Mouse (Mus musculus): ENCODE results near the gene Klf5. TPM values are rescaled to one million over a fixed set of nuclear protein-coding genes. Genes with fewer than 3 reads are reported as not detected.
A peak's percentile ranks its signal among the peaks of the same experiment; 100 is the strongest.

Klf5 gene
- total and polyA plus RNA-seq, 3 experiments, result 0.22 TPM; not detected in 2

DNA sequence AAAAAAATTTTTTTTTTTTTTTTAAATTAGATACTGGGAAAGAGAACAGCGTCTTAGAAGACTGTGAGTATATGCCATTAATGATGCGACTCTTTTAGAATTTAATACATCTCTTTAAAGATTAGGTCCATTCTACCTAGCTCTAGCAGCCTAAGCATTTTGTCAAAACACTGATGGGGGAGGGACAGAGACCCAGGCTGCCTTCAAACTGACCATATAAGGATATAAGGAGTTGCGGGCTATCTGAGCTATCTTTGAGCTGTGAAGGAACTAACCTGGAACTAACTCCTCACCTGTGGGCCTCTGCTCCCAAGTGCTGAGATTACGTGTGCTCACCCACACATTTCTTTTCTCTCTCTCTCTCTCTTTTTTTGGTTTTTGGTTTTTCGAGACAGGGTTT, 6.3 kb upstream of the Klf5 start:
- no peaks in the 10 kb centered on the region for H3K4me1 ChIP-seq (ENCODE audit: insufficient read depth, low read depth, low read length)
- ATAC-seq (ENCODE audit: extremely low read depth, insufficient number of reproducible peaks, low FRiP score, poor library complexity, severe bottlenecking) (no peak), DNase-seq (ENCODE audit: low spot score) (no peak)
- TF ChIP-seq POLR2AphosphoS5 (IDR thresholded peaks at IDR 0.05; ENCODE audit: insufficient replicate concordance, low read depth, low read length), result no peak
- no peak for TF ChIP-seq CTCF (IDR thresholded peaks at IDR 0.05; ENCODE audit: low read depth, low read length)
- no peak for TF ChIP-seq TAL1 (conservative IDR thresholded peaks at IDR 0.05; ENCODE audit: low read depth, low read length)
- TF ChIP-seq GATA2 (IDR thresholded peaks at IDR 0.05; ENCODE audit: borderline replicate concordance, low read depth, low read length), result no peak
- no peak for TF ChIP-seq GATA1 (IDR thresholded peaks at IDR 0.05; ENCODE audit: borderline replicate concordance, low read length)
- H3K36me3 ChIP-seq (replicated peaks), result no peaks in the 10 kb centered on the region
- H3K4me3 ChIP-seq (ENCODE audit: low read depth, low read length), result no peak overlapping the region
- no peaks in the 10 kb centered on the region for H3K27me3 ChIP-seq (ENCODE audit: insufficient read depth, low read length)
- H3K9me3 ChIP-seq (replicated peaks), result peaks cover 26% of the 10 kb centered on the region

DNA sequence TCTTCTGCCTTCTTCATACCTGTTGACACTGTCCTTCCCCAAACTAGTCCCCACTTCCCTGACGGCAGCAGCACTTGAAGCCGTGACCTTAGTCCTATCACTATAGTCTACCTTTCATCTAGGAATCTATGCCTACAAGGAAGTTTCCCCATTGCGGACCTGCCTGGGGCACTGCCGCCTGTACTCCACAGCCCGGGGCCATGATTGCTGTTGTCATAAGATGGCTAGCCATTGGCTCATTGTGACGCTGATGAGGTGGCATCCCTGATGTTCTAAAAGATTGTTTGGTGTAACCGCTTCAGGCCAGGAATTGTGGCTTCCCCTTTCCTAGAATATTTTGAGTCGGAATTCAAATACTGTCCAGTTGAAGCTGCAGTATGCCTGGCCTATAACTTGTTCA, 4.1 kb upstream of the Klf5 start:
- Histone ChIP-seq H3K27me3 (ENCODE audit: insufficient read depth, low read length) (no peaks in the 10 kb centered on the region), H3K9me3 (replicated peaks) (peaks cover 40% of the 10 kb centered on the region), H3K4me1 (ENCODE audit: insufficient read depth, low read depth, low read length) (no peaks in the 10 kb centered on the region), H3K4me3 (ENCODE audit: low read depth, low read length) (no peak overlapping the region), H3K36me3 (replicated peaks) (no peaks in the 10 kb centered on the region)
- TF ChIP-seq TAL1 (conservative IDR thresholded peaks at IDR 0.05; ENCODE audit: low read depth, low read length) (no peak), GATA2 (IDR thresholded peaks at IDR 0.05; ENCODE audit: borderline replicate concordance, low read depth, low read length) (no peak), GATA1 (IDR thresholded peaks at IDR 0.05; ENCODE audit: borderline replicate concordance, low read length) (no peak), POLR2AphosphoS5 (IDR thresholded peaks at IDR 0.05; ENCODE audit: insufficient replicate concordance, low read depth, low read length) (no peak), CTCF (IDR thresholded peaks at IDR 0.05; ENCODE audit: low read depth, low read length) (no peak)
- DNase-seq (ENCODE audit: low spot score) (no peak), ATAC-seq (ENCODE audit: extremely low read depth, insufficient number of reproducible peaks, low FRiP score, poor library complexity, severe bottlenecking) (no peak)

DNA sequence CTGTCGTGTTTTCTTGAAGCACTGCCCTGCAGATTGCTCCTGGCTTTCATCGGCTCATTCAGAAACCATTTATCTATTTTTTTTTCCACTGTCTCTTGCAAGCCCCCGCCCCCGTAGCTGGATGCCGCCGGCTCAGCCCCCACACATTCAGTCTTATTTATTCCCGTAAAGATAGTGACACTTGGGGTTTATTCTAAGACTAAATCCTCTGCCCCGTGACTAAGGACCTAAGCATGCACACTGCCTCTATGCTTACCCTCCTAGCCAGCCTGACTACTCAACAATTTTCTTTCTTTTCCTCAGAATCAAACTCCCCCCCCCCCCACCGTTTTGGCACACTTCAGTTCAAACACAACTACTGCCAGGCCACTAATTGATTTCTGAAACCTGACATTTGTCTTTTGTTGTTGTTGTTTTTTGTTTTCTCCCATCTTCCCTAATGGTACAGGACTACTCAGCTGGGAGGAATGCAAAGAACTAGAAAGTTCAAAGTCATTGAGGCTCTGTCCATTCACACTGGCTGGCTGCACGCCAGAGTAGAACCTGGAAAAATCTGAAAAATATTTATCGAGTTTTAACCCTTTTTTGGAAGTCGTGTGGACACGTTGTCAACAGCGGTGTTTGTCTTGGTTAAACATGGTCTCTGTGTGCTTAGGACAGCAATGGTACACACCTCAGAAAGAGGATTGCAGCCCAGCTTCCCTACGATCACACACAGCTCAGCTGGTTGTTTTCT, 2.7 kb upstream of the Klf5 start:
- Histone ChIP-seq H3K9me3 (replicated peaks) (peaks cover 43% of the 10 kb centered on the region), H3K36me3 (replicated peaks) (no peaks in the 10 kb centered on the region), H3K27me3 (ENCODE audit: insufficient read depth, low read length) (no peaks in the 10 kb centered on the region), H3K4me3 (ENCODE audit: low read depth, low read length) (no peak overlapping the region), H3K4me1 (ENCODE audit: insufficient read depth, low read depth, low read length) (no peaks in the 10 kb centered on the region)
- TF ChIP-seq GATA2 (IDR thresholded peaks at IDR 0.05; ENCODE audit: borderline replicate concordance, low read depth, low read length) (no peak), POLR2AphosphoS5 (IDR thresholded peaks at IDR 0.05; ENCODE audit: insufficient replicate concordance, low read depth, low read length) (no peak)
- ATAC-seq (ENCODE audit: extremely low read depth, insufficient number of reproducible peaks, low FRiP score, poor library complexity, severe bottlenecking), result no peak
- no peak for DNase-seq (ENCODE audit: low spot score)

DNA sequence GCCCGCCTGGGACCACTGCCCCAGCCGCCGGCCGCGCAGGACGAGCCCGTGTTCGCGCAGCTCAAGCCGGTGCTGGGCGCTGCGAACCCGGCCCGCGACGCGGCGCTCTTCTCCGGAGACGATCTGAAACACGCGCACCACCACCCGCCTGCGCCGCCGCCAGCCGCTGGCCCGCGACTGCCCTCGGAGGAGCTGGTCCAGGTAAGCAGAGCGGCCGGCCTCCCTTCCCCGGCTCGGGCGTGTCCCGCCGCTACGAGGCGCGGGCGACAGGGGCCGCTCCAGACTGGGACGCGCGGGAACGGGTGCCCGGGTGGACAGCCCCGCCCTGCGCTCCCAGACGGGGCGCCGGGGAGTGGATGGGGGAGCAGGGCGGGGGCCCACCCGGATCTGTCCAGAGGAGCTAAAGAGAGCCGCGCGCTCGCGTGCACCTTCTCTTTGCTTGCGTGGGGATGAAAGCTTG, 561 bp downstream of the Klf5 start:
- Histone ChIP-seq H3K36me3 (replicated peaks) (no peaks in the 10 kb centered on the region), H3K27me3 (ENCODE audit: insufficient read depth, low read length) (no peaks in the 10 kb centered on the region), H3K4me1 (ENCODE audit: insufficient read depth, low read depth, low read length) (no peaks in the 10 kb centered on the region), H3K4me3 (ENCODE audit: low read depth, low read length) (peak overlapping the region; percentile 24; the same call in 1 of the 2 replicates), H3K9me3 (replicated peaks) (peaks cover 49% of the 10 kb centered on the region)
- TF ChIP-seq GATA2 (IDR thresholded peaks at IDR 0.05; ENCODE audit: borderline replicate concordance, low read depth, low read length) (no peak), GATA1 (IDR thresholded peaks at IDR 0.05; ENCODE audit: borderline replicate concordance, low read length) (no peak), TAL1 (conservative IDR thresholded peaks at IDR 0.05; ENCODE audit: low read depth, low read length) (no peak), CTCF (IDR thresholded peaks at IDR 0.05; ENCODE audit: low read depth, low read length) (no peak), POLR2AphosphoS5 (IDR thresholded peaks at IDR 0.05; ENCODE audit: insufficient replicate concordance, low read depth, low read length) (no peak)
- ATAC-seq (ENCODE audit: extremely low read depth, insufficient number of reproducible peaks, low FRiP score, poor library complexity, severe bottlenecking) (no peak), DNase-seq (ENCODE audit: low spot score) (no peak)

DNA sequence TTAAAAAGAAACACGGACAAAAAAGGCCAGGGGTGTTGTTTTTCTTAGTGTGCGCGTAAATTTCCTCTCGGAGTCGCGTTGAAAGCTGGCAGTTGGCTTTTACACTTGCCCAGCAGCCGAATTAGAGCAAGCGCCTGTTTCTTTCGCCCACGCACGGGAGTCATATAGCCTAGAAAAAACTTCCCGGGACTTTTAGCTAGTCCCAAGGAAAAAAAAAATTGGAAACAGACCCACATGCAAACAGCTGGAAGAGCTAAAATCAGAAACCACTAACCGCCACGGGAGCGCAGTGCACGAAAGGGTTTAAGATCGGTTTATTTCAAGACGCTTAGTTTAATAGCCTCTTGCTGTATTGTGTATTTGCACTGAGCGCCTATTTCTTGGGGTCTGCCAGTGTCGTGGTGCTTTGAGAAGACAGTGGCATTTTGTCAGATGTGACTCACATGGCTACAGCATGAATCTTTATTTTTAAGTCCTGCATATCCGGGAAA, 1.3 kb downstream of the Klf5 start:
- TF ChIP-seq CTCF (IDR thresholded peaks at IDR 0.05; ENCODE audit: low read depth, low read length), result no peak
- TF ChIP-seq POLR2AphosphoS5 (IDR thresholded peaks at IDR 0.05; ENCODE audit: insufficient replicate concordance, low read depth, low read length), result no peak
- no peak for TF ChIP-seq TAL1 (conservative IDR thresholded peaks at IDR 0.05; ENCODE audit: low read depth, low read length)
- TF ChIP-seq GATA2 (IDR thresholded peaks at IDR 0.05; ENCODE audit: borderline replicate concordance, low read depth, low read length), result no peak
- TF ChIP-seq GATA1 (IDR thresholded peaks at IDR 0.05; ENCODE audit: borderline replicate concordance, low read length), result no peak
- H3K27me3 ChIP-seq (ENCODE audit: insufficient read depth, low read length), result no peaks in the 10 kb centered on the region

DNA sequence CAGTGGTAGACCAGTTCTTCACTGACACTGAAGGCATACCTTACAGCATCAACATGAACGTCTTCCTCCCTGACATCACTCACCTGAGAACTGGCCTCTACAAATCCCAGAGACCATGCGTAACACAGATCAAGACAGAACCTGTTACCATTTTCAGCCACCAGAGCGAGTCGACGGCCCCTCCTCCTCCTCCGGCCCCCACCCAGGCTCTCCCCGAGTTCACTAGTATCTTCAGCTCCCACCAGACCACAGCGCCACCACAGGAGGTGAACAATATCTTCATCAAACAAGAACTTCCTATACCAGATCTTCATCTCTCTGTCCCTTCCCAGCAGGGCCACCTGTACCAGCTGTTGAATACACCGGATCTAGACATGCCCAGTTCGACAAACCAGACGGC, 3.0 kb downstream of the Klf5 start:
- no peaks in the 10 kb centered on the region for H3K4me1 ChIP-seq (ENCODE audit: insufficient read depth, low read depth, low read length)
- no peaks in the 10 kb centered on the region for H3K27me3 ChIP-seq (ENCODE audit: insufficient read depth, low read length)
- peaks cover 36% of the 10 kb centered on the region for H3K9me3 ChIP-seq (replicated peaks)
- ATAC-seq (ENCODE audit: extremely low read depth, insufficient number of reproducible peaks, low FRiP score, poor library complexity, severe bottlenecking) (no peak), DNase-seq (ENCODE audit: low spot score) (no peak)
- H3K36me3 ChIP-seq (replicated peaks), result no peaks in the 10 kb centered on the region
- H3K4me3 ChIP-seq (ENCODE audit: low read depth, low read length), result no peak overlapping the region
- TF ChIP-seq POLR2AphosphoS5 (IDR thresholded peaks at IDR 0.05; ENCODE audit: insufficient replicate concordance, low read depth, low read length) (no peak), TAL1 (conservative IDR thresholded peaks at IDR 0.05; ENCODE audit: low read depth, low read length) (no peak), CTCF (IDR thresholded peaks at IDR 0.05; ENCODE audit: low read depth, low read length) (no peak), GATA2 (IDR thresholded peaks at IDR 0.05; ENCODE audit: borderline replicate concordance, low read depth, low read length) (no peak), GATA1 (IDR thresholded peaks at IDR 0.05; ENCODE audit: borderline replicate concordance, low read length) (no peak)

More for the DNA sequence above, 1.3 kb downstream of the Klf5 start:
- no peak overlapping the region for H3K4me3 ChIP-seq (ENCODE audit: low read depth, low read length)
- no peak for DNase-seq (ENCODE audit: low spot score)
- no peak for ATAC-seq (ENCODE audit: extremely low read depth, insufficient number of reproducible peaks, low FRiP score, poor library complexity, severe bottlenecking)
- peaks cover 43% of the 10 kb centered on the region for H3K9me3 ChIP-seq (replicated peaks)
- H3K4me1 ChIP-seq (ENCODE audit: insufficient read depth, low read depth, low read length), result no peaks in the 10 kb centered on the region
- H3K36me3 ChIP-seq (replicated peaks), result no peaks in the 10 kb centered on the region

Data from G1E (cell line).